Comparison of ENCODE assay signal across 9 mouse cellular contexts in the genomic region with DNA sequence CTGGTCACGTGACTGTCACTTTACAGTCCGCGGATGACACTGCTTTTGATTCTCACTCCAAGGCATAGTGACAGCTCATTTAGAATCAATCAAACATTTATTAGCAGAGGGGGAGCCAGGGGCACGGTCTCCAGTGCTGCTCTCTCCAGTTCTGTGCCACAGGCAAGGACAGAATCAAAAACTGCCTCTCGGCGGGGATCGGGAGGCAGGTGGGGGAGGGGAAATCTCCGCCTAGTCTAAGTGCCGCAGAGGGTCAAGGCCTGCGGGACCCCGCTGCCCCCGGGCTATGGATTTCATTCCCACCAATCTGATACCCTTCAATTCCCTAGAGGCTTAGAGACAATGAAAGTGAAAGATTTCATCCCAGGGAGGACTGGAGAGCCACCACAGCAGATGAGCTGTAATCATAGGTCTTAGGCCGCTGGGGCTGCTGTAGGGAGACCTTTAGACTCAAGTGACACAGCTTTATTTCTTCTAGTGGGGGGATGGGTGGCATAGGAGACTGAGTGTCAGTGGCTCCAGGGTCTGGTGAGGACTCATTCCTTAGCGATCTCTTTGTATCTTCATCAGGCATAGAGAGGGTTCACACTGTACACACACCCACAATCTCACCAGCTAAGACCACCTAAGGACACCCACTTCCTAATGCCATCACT. TPM values are rescaled to one million over a fixed set of nuclear protein-coding genes. Genes with fewer than 3 reads are reported as not detected.
DNase-seq lines count a peak whose midpoint lies in the region; ATAC-seq lines count a peak whose summit lies in the region.
"Had no signal": no experiment of that assay in that cellular context is flagged by ENCODE, and none has a peak within 500 bp of the region (broad histone marks: within the 10 kb centered on the region; RNA-seq: fewer than 3 reads in every experiment).

No protein-coding gene starts in this region.

- H3K9ac ChIP-seq in hindbrain, embryonic 14.5 days: peak overlapping the region; percentile 48

- H3K4me1 ChIP-seq in forebrain, embryonic 10.5 days: peaks cover 48% of the 10 kb centered on the region
- peaks cover 23% of the 10 kb centered on the region for H3K4me1 ChIP-seq in hindbrain, embryonic 14.5 days (replicated peaks; ENCODE audit: control insufficient read depth, insufficient read depth, low read length)

- no peaks in the 10 kb centered on the region for H3K9me3 ChIP-seq in forebrain, embryonic 10.5 days
- H3K9me3 ChIP-seq in hindbrain, embryonic 14.5 days (ENCODE audit: control insufficient read depth, low read length): no peaks in the 10 kb centered on the region

- peak; percentile 28 to 32 for DNase-seq in left cerebral cortex, postnatal 36 days (ENCODE audit: low spot score in 2 of 2)
- DNase-seq in left cerebral cortex, adult 8-10 months (ENCODE audit: low spot score in 2 of 2): no peak
- DNase-seq in brain, adult 2 months (ENCODE audit: low read depth, low spot score): peak; percentile 73
- DNase-seq in forebrain, embryonic 10.5 days (ENCODE audit: extremely low spot score, low spot score): peak; percentile 65
- peak; percentile 80 for DNase-seq in hindbrain, embryonic 14.5 days (ENCODE audit: low spot score)
- peak; percentile 7 for DNase-seq in liver
- DNase-seq in neural tube, embryonic 10.5 days (ENCODE audit: extremely low spot score, low spot score): peak; percentile 81
- no peak for DNase-seq in frontal cortex, adult 2 months (ENCODE audit: extremely low spot score in 1 of 2, low spot score in 1 of 2)

- H3K27ac ChIP-seq in forebrain, embryonic 10.5 days: peak overlapping the region; percentile 82
- H3K27ac ChIP-seq in hindbrain, embryonic 14.5 days: peak overlapping the region; percentile 91

- H3K36me3 ChIP-seq in forebrain, embryonic 10.5 days (replicated peaks): no peaks in the 10 kb centered on the region
- no peaks in the 10 kb centered on the region for H3K36me3 ChIP-seq in hindbrain, embryonic 14.5 days (replicated peaks; ENCODE audit: control insufficient read depth, insufficient read depth)

- H3K4me2 ChIP-seq in hindbrain, embryonic 14.5 days (replicated peaks): peak overlapping the region; percentile 55

- intact Hi-C loops in left cerebral cortex, postnatal 36 days (cut with DNase I): loop anchor here (5.0 kb wide), 1 partner anchor 49 kb away; the partner anchor contains the start of gene Clmp

- H3K27me3 ChIP-seq in forebrain, embryonic 10.5 days (ENCODE audit: poor library complexity, severe bottlenecking): peaks cover 27% of the 10 kb centered on the region
- H3K27me3 ChIP-seq in hindbrain, embryonic 14.5 days (ENCODE audit: control insufficient read depth, insufficient read depth, low read length): no peaks in the 10 kb centered on the region

- peak overlapping the region; percentile 53 for H3K4me3 ChIP-seq in forebrain, embryonic 10.5 days
- H3K4me3 ChIP-seq in hindbrain, embryonic 14.5 days (replicated peaks; ENCODE audit: low read length): peak overlapping the region; percentile 27

- ATAC-seq in hindbrain, embryonic 14.5 days (ENCODE audit: low FRiP score): peak; percentile 87

- WGBS in forebrain, embryonic 10.5 days: 5% methylated on average over 14 of the region's 14 CpGs
- 2% methylated on average over 14 of the region's 14 CpGs for WGBS in hindbrain, embryonic 14.5 days

RNA-seq across cellular contexts. Expression of gene Gm21915, which starts 31.9 kb away (rescaled TPM):
- not detected for total RNA-seq in left cerebral cortex, postnatal 36 days (2021)
- not detected for total RNA-seq in left cerebral cortex, adult 8-10 months (2022)
- polyA plus RNA-seq in forebrain, embryonic 10.5 days (2016; fragmentation: Nextera tagmentation; extraction: Ambion mirVana): not detected in 2 replicates
- polyA plus RNA-seq in hindbrain, embryonic 14.5 days (2014; fragmentation: Nextera tagmentation; extraction: Ambion mirVana): not detected in 2 replicates
- not detected in 2 replicates for polyA plus RNA-seq in frontal cortex, adult 2 months (2012; rRNA removed)
- total RNA-seq: layer of hippocampus, postnatal 25 days had no signal

RNA-seq across cellular contexts. Expression of gene Clmp, which starts 47.2 kb away (rescaled TPM):
- 10 to 100 TPM; 20.2 to 34.1 TPM for total RNA-seq in left cerebral cortex, postnatal 36 days (2021)
- total RNA-seq in left cerebral cortex, adult 8-10 months (2022): 10 to 100 TPM; 23.9 to 26.1 (median 25.0) TPM
- 14.7 and 15.4 TPM in 2 replicates for polyA plus RNA-seq in forebrain, embryonic 10.5 days (2016; fragmentation: Nextera tagmentation; extraction: Ambion mirVana)
- 56.6 and 62.9 TPM in 2 replicates for polyA plus RNA-seq in hindbrain, embryonic 14.5 days (2014; fragmentation: Nextera tagmentation; extraction: Ambion mirVana)
- polyA plus RNA-seq in frontal cortex, adult 2 months (2012; rRNA removed): 16.6 and 19.6 TPM in 2 replicates

Comparison
In these comparisons a context has a peak if more than half of its experiments do, and no peak if none do; other contexts are left out.
1. DNase-seq: peak in left cerebral cortex, postnatal 36 days (2 of 2), brain, adult 2 months (single experiment), forebrain, embryonic 10.5 days (single experiment), hindbrain, embryonic 14.5 days (single experiment), liver (single experiment) and neural tube, embryonic 10.5 days (single experiment); none in left cerebral cortex, adult 8-10 months (0 of 2) and frontal cortex, adult 2 months (0 of 2).